Mouse (Mus musculus): ENCODE results near the gene Plekha6.

Plekha6 gene

DNA sequence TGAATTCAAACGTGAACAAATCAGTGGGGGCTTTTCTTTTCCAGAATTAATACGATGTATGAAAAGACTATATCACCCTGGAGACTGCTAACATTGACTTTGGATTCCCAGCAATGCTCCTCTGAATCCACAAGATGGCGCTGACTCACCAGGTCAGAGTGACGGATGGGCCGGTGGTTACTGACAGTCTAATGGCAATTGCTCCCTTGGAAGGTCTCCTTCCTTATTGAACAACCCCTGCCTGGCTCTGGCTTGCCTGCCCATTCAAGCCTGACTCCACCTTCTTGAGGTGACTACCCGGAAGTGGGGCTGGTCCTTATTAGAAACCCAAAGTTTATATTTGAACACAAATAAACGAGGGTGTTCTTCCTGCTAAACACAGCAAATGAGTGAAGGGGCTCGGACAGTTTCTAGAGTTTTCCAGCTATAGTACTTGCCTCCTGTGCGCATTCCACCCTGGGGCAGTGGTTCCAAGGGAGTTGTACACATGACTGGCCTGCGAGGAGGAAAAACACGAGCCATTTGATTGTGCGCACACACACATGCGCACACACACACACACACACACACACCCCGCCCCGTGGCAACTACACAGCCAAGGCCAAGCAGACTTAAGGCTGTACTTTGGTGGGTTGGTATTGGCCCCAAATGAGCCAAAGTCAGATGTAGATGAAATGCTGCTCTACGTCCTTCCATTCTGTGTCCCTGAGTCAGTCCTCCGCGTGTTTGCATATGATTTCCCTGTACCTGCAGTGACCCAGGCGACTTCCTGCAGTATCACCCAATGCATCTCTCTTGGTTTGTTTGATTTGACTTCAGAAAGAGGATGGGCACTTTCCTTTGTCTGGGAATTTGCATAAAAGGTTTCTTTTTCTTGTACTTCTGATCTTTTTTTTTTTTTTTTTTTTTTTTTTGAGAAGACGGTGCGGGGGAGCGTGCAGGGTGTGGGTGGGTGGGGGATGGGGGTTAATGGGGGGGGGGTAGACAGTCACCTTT, 17.7 kb upstream of the Plekha6 start:
- peak; percentile 47 for DNase-seq (ENCODE audit: low spot score)

DNA sequence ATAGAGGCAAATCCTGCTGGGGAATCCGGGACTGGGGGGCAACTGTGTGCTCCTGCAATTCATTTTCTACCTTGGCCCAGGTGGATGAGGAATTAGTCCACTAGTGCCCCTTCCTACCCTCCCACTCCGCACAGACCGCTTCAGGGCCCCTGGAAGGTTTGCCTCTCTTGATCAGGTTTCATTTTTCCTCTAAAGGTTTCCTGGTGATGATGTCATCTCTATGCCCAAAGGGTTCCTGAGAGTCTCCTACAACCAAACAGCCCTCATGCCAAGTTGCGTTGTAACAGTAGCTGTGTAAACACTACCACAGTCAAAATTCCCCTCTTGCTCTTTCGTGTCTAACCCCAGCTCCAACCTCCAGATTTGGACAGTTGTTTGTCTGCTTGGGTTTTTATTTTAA, 16.7 kb upstream of the Plekha6 start:
- DNase-seq (ENCODE audit: low spot score), result no peak

DNA sequence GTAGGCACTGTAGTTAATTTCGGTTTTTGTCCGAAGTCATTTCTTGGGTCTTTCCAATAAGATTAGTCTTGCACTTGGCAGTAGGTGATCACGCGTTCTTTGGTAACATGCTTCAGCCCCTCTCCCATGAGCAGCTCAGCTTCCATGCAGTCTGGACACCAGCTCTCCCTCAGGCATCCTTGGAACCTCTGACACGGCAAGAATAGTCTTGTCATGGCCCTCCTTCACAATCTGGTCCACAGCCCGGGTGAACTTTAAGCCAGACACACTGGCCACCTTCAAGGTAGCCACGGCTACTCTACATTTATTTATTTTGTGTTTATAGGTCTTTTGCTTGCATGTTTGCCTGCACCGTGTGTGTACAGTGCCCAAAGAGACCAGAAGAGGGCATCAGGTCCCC, 15.9 kb upstream of the Plekha6 start:
- no peak for DNase-seq (ENCODE audit: low spot score)

DNA sequence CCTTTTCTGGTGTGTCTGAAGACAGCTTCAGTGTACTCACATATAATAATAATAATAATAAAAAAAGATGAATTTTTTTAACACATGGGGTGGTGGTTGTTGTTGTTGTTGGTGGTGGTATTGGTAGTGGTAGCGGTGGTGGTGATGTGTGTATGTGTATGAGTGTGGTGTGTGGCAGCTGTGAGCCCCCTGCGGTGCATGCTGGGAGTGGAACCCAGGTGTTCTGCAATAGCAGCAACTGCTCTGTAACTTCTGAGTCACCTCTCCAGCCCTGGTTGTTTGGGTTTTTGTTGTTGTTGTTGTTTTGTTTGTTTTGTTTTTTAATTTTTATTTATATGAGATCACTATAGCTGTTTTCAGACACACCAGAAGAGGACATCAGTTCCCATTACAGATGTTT, 13.5 kb upstream of the Plekha6 start:
- no peak for DNase-seq (ENCODE audit: low spot score)

DNA sequence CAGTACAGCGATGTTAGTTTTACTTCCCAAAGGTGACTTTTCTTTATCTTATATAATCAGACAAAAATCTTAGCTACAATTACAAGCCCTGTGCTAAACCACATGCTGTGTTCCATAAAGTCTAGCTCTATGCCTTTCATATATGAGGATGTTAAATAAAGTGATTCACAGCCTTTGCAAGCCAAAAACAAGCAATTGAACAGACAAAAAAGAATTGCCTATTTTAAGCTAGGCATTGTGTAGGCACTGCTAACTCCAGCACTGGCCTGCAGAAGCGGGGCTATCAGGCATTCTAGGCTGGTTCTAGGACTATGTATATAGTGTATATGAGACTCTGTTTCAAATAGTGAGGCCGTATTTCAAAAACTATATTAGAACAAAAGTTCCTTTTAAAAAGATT, 11.8 kb upstream of the Plekha6 start:
- no peak for DNase-seq (ENCODE audit: low spot score)

DNA sequence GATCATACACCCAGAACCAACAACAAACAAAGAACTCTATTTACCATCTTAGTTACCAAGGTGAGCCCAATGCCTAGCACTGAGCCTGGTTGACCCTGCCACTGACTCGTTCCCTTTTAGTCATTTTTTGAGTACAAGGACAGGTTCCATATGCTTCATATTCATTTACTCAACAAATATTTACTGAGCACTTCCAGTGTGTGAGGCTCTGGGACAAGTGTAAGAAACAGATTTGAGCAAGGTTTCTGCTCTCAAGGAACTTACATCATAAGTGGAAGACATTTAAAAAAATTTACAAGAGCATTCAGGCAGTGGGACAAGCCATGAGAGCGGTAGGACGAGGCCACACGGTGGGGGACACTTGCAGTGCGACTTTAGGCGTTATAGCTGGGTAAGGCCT, 8.7 kb upstream of the Plekha6 start:
- DNase-seq (ENCODE audit: low spot score), result no peak

DNA sequence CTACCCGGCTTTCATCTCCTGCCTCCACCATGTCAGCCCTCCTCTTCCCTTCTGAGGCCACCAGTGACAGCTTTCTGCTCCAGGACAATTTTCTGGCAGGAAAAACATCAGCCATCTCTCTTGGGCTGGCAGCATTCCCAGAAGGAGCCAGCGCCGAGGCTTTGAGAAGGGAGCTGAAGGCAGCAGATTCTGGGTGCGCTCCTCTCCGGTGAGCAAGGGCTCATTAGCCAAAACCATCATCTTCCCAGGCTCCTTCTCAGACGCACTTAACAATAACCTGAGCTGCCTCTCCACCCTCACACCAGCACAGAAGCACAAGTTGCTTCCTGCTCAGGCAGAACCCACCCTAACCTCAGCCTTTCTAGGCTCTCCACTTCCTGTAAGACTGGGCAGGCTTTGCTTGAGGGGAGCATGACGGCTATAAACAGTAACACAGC, 4.9 kb upstream of the Plekha6 start:
- DNase-seq (ENCODE audit: low spot score), result peak; percentile 43

DNA sequence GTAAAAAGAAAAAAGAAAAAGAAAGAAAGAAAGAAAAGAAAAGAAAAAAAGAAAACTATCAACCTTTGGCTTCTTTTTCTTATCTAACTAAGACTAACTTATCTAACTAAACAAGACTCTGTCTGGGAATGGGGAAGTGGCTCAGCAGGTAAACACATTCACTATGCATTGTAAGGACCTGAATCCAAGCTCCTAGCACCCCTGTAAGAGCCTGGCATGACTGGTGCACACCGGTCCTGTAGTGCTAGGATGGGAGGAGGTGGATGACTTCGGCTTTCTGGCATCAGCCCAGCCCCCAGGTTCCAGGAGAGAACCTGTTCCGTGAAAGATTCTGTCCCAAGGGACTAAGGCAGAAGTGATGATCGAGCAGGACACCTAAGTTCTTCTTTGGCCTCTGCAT, 2.5 kb upstream of the Plekha6 start:
- DNase-seq (ENCODE audit: low spot score), result no peak

DNA sequence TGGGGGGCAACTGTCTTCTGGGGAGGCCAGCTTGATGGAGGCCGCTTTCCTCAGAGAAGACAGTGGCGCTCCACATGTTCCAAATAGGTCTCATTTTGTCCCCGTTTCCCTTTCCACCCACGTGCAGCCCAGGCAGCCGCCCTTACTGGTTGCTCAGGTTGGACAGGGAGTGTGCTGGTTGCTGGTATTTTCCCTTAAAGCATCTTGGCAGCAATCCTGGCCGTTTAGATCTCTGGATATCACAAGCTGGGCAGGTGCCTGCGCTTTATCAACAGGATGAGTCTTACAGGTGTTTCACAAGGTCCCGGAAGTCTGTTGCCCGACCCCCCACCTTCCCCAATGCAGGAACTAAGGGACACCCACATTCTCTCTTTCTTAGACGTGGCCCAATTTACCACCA, 2.0 kb upstream of the Plekha6 start:
- no peak for DNase-seq (ENCODE audit: low spot score)

DNA sequence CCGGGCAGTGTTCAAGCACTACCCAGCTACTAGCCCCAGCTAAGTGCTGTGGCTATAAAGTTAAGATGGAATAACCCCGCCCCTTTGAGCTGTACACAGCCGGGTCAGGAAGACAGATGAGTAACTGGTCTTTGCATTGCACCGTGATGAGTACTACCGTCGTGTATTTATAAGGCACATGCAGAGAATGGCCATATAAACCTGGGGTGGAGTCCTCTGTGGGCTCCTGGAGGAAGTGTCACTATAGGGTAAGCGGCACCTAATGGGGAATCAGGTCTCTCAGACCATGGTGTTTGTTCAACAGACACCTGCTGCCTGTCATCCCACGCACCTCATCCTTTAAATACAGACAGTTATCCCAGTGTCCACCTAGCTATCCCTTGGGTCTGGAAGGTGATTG, 1.0 kb upstream of the Plekha6 start:
- no peak for DNase-seq (ENCODE audit: low spot score)

DNA sequence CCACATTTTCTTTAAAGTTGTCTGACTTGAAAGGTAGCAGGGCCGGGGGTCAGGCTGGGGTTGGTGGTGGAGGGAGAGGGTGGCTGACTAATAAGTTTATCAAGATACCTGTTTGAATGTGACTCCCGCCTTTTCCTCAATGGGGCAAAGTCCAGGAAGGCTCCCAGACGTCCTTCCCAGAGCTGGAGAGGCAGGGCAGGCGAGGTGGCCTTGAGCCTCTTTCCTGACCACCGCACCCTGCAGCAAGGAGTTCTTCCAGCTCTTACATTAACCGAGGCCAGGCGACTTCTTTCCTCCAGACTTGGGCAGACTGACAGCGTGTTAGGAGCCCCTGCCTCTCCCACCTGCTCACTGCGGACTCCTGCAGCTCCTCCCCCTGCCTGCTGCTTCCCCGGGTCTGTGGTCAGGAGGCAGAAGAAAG, 591 bp downstream of the Plekha6 start:
- no peak for DNase-seq (ENCODE audit: low spot score)

DNA sequence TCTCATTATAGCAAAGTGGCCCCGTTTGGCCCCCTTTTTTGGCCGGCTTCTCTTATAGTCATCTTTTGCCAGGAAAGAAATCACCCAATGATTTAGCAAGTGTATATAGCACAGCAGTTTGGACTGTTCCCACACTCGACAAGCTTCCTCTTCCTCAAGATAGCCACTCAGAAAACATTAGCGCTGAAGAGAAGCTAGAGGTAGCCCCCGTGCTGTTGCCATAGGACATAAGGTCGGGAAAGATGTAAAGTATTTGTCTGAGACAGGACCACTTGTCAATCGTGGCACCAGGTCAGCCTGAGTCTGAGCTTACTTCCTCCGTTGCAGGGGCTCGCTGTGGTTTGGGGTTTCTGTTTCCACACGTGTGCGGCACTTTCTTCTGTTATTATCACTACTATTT, 1.1 kb downstream of the Plekha6 start:
- DNase-seq (ENCODE audit: low spot score), result no peak

DNA sequence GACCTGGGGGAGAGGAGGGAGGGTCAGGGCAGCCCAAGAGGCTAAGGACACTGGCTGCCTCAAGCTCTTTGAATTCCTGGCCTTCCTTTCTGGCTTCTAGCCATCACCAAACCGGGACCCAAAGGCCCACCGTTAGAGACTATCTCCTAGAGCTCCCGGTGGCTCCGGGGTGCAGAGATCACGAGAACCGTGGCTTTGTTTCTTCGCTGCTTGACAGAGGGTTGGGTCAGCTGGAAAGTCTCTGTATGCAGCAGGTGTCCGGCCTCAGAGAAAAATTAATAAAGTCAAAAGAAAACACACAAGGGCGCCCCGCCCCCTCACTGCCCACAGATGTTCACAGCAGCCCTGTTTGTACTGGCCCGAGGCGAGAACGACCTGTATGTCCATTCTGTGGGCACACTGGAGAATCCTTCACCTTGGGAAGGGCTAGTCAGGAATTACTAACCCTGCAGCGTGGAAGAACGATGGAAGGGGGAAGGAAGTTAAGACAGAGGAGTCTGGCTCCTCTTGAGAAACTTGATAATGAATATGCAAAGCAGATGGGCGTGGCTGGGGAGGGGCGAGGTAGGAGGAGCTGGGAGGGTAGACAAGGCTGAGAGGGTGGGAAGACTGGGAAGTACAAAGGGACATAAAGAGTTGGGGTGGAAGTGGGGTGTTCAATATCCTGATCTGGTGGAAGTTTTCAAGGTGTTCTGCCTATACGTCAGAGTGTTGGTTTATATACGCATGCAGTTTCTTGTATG, 4.5 kb downstream of the Plekha6 start:
- no peak for DNase-seq (ENCODE audit: low spot score)

DNA sequence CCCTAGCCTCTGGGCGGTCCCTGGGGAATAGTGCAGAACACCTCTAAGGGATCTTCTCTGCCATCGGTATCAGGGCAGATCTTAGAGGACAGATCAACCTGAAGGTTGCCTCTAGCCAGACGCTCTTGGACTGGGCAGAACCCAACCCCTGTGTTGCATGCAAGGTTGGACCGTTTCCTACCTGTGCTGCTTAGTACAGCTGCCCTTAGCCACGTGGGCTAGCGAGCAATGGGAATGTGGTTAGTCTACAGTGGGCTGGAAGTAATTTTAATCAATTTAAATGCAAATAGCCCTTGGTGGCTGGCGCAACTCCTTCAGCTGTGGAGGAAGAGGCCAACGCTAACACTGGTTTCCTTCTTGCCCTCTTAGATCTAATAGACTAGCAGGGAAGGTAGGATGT, 6.2 kb downstream of the Plekha6 start:
- DNase-seq (ENCODE audit: low spot score), result no peak

DNA sequence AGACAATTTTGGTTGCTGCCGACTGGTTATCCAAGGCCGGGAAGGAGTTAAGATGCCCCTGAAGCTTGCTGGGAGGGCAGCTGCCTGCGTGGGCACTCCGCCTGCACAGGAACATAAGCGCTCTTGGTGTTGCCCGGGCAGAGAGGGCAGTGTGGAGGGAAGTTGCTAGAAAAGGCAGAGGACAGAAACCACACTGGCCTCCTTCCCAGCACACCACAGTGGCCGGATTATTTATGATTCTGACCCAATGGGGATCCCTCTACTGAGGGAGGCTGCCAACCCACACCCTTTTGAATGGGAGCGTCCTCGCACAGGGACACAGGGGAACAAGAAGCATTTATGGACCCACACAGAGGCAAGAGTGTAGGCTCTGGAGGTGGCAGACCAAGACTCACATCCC, 7.3 kb downstream of the Plekha6 start:
- DNase-seq (ENCODE audit: low spot score), result peak; percentile 36

DNA sequence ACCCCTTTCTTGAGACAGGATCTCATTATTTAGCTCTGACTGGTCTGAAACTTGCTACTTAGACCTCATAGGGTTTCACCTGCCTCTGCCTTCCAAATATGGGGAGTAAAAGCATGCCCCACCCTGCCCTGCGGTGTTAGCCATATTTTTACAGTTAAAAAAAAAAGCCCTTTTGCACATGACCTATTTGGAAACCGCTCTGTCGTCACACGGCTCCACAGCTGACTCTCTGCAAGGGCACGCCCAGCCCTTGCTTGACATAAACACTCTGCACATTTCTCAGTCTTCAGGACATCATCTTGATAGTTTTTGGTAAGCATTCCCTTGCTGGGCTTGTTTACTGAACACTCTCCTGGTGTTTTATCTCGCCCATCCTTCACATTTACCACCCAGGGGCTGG, 11.1 kb downstream of the Plekha6 start:
- no peak for DNase-seq (ENCODE audit: low spot score)

DNA sequence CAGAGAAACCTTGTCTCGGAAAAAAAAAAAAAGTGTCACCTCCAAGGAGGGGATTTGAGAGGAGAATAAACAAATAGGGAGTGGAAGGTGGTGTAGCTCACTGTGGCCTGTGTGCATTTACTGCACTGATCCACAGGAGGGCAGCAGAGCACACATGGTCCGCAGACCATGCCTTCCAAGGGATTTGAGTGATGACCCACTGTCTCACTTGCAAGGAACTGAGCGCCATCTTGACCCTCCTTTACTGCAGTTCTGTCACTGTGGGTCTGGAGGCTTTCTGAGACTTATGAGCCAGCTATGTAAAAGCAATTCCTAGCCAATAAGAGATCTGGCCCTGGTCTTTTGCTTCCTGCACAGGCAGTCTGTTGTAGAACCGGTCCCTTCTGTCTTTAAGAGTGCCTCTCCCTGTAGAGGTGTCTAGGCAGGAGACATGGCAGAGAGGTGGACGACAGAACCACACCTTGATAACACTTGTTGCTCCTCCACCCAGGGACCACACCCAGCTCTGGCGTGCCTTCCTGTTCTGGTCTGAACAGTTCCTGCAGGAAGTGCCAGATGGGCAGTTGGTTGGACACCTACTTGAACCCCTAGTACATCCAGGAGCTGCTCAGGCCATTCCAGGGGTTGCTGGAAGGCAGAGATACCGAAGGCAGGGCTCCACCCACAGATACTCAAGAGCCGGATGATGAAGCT, 13.6 kb downstream of the Plekha6 start:
- DNase-seq (ENCODE audit: low spot score), result peak; percentile 44

DNA sequence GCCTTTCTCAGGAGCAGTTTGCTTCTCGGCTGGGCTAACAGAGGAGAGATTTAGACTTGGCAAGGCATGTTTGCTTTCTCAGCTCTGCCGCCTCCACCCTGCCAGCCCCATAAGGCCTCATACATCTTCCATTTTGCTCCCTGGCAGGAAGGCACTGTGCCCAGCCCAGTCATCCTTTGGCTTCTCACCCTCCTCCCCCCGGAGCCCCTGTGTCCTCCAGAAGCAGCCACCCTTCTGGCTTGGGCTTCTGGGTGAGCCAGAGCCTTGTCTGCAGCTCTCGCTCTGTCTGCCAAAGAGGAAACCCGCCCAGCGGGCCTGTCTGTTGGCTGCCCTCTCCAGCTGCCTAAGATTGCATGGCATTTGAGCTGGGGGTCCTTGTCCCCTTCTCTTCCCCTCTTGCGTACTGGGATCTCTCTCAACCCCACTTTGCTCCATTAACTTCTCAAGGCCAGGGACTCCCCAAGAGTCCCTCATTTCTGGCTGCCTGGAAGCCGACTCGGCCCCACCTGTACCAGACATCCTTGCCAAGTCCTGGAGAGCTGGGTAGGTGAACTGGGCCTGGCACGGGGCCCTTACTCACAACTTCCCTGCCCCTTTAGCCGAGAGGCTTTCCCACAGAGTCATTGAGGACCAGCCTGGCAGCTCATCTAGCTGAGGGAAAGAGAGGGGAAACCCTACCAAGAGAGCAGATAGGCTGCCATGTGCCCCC, 14.9 kb downstream of the Plekha6 start:
- DNase-seq (ENCODE audit: low spot score), result peak; percentile 40

DNA sequence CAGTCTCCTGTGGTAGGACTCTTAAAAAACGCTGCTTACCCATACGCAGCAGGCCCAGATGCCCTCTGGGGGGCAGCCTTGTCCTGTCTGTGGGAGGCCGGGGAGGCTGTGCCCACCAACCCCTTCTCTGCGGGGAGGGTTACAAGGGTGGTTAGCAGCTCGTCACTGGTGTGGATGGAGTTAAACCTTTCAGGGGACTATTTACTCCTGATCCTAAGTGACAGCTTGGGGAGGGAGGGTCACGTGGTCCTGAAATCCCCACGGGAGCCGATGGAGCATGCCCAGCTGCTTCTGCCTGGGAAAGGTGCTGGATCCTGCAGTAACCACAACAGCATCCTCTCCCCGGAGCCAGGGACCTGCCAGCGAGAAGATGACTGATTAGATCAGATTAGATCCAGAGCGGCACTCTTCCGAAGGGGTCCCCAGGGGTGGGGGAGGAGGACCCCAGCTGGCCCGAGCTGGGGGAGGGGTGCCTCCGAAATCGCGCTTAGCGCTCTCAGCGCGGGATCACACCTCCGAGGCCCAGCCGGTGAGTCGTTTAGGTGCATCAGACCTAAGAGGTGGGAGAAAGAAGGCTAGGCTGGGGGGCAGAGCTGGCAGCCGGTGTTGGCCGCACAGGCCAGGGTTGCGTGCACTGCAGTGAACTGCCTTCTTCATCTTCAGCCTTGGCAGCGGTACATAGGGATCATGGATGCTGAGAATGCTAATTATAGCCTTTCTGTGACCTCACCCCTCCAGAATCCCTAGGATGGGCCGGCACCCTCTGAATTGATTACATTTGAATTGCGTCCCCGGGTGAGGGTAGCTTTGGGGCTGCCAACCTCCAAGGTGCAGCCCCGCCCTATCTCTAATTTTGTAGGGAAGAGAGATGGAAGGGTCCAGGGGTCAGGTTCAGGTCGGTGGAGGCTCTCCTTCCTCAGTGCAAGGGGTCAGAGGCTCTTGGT, 17.3 kb downstream of the Plekha6 start:
- DNase-seq (ENCODE audit: low spot score), result peak; percentile 83

DNA sequence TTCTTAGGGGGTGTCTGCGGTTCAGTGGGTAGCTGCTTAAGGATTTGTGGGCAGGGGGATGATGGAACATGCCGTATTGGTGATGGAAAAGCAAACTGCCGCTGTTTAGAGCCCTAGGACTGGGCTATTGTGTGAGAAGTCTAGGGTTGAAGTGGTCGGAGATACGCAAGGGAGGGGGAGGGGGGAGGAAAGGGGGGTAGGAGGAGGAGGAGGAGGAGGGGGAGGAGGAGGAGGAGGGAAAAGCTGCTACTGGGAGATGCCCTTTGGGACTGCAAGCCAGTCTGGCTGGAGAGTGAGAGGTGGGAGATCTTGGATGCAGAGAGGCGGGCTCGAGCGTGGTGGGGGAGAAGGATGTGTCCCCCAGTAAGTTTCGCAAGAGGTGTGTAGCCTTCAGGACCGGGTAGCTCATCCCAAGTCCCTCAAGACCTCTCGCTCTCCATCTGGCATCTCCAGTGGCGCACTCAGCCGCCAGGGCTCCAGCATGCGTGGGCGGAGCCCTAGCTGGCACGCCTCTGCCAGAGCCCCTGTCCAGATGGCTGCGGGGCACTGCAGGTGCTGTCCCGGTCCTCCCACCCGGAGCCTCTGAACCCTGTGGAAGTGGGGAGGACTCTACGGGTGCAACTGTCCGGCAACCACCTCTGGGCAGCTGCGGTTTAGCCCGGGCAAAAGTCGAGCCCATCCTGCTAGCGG, 18.2 kb downstream of the Plekha6 start:
- DNase-seq (ENCODE audit: low spot score), result peak; percentile 61
